Mouse (Mus musculus) activated CD4-positive, CD25-positive, alpha-beta regulatory T cell, adult 4 months (primary cell): Measurements from ENCODE around the gene Htra2. TPM values are rescaled to one million over a fixed set of nuclear protein-coding genes. Genes with fewer than 3 reads are reported as not detected.

Experiments used
- ATAC-seq: one replicate; pipeline ENCODE4 v1.8.0; 2017
- polyA plus RNA-seq, 2 experiments: library from polyadenylated mRNA; unstranded; fragments of 100-300 nt; shearing (Covaris generic); gene quantifications; one replicate each; pipeline ENCODE4 v1.2.1; 2017

Htra2 gene
- 10 to 100 TPM; 19.0 to 22.2 TPM for polyA plus RNA-seq

GRCm38 (mm10) chr6:83054871-83055431, at the start of gene Htra2:
Htra2 (minus strand) TSS chr6:83055273.
- ATAC-seq, result peak; percentile 7

GRCm38 (mm10) chr6:83104158-83104557, 49.1 kb upstream of the Htra2 start:
- no peak for ATAC-seq

- no peak for ATAC-seq
Measured at GRCm38 (mm10) chr6:83103130-83103650, 48.1 kb upstream of the Htra2 start.

GRCm38 (mm10) chr6:83101688-83102556, 46.8 kb upstream of the Htra2 start:
- ATAC-seq, result peak; percentile 77

- peak; percentile 86 for ATAC-seq
Measured at GRCm38 (mm10) chr6:83101316-83101687, 46.2 kb upstream of the Htra2 start, which contains the start of the genes Ccdc142 and Gm42688. Ccdc142 (plus strand) TSS chr6:83101601. Gm42688 (plus strand) TSS chr6:83101617.

GRCm38 (mm10) chr6:83098411-83098810, 43.3 kb upstream of the Htra2 start:
- ATAC-seq, result no peak

- peak; percentile 96 for ATAC-seq
Measured at GRCm38 (mm10) chr6:83095968-83096367, 40.9 kb upstream of the Htra2 start.

GRCm38 (mm10) chr6:83092416-83093127, 37.5 kb upstream of the Htra2 start:
- ATAC-seq, result no peak

- no peak for ATAC-seq
Measured at GRCm38 (mm10) chr6:83087926-83088260, 32.8 kb upstream of the Htra2 start.

GRCm38 (mm10) chr6:83087205-83087925, 32.3 kb upstream of the Htra2 start:
- no peak for ATAC-seq

GRCm38 (mm10) chr6:83086121-83087035, 31.3 kb upstream of the Htra2 start, which contains the start of gene Lbx2:
Lbx2 (plus strand) TSS chr6:83086367.
- ATAC-seq, result peak; percentile 36

- ATAC-seq, result no peak
Measured at GRCm38 (mm10) chr6:83084477-83084876, 29.4 kb upstream of the Htra2 start.

GRCm38 (mm10) chr6:83083497-83083896, 28.4 kb upstream of the Htra2 start:
- ATAC-seq, result no peak

GRCm38 (mm10) chr6:83080210-83080609, 25.1 kb upstream of the Htra2 start:
- ATAC-seq, result no peak

- peak; percentile 33 for ATAC-seq
Measured at GRCm38 (mm10) chr6:83078324-83078858, 23.3 kb upstream of the Htra2 start.

GRCm38 (mm10) chr6:83077630-83078323, 22.7 kb upstream of the Htra2 start, which contains the start of gene Pcgf1:
Pcgf1 (plus strand) TSS chr6:83077869.
- peak; percentile 95 for ATAC-seq

GRCm38 (mm10) chr6:83074979-83075378, 19.9 kb upstream of the Htra2 start:
- no peak for ATAC-seq

- ATAC-seq, result no peak
Measured at GRCm38 (mm10) chr6:83071220-83071619, 16.1 kb upstream of the Htra2 start.

GRCm38 (mm10) chr6:83070311-83071219, 15.5 kb upstream of the Htra2 start:
- no peak for ATAC-seq

GRCm38 (mm10) chr6:83070247-83070310, 15.0 kb upstream of the Htra2 start, which contains the start of gene Tlx2:
Tlx2 (minus strand) TSS chr6:83070293.
- no peak for ATAC-seq
